Mouse (Mus musculus): ENCODE measurements around the gene Arntl2. TPM values are rescaled to one million over a fixed set of nuclear protein-coding genes. Genes with fewer than 3 reads are reported as not detected.

Gene Arntl2
- total RNA-seq, 2 experiments from 2014 or later, result 0.64 to 1.5 TPM

- intact Hi-C loops (cut with DNase I; ENCODE audit: low total_unique reads), result no loop called here
- no peak for DNase-seq
These were observed 19.1 kb upstream of the Arntl2 start for GRCm38 (mm10) chr6:146776610-146777389.

- no peak for DNase-seq
- intact Hi-C loops (cut with DNase I; ENCODE audit: low total_unique reads), result no loop called here
These were observed 17.8 kb upstream of the Arntl2 start for GRCm38 (mm10) chr6:146778055-146778454.

- intact Hi-C loops (cut with DNase I; ENCODE audit: low total_unique reads), result no loop called here
- no peak for DNase-seq
These were observed 14.3 kb upstream of the Arntl2 start for GRCm38 (mm10) chr6:146781566-146781965.

GRCm38 (mm10) chr6:146793527-146793926 lies 2.3 kb upstream of the Arntl2 start:
- intact Hi-C loops (cut with DNase I; ENCODE audit: low total_unique reads), result no loop called here
- no peak for DNase-seq

GRCm38 (mm10) chr6:146795166-146795923 lies 510 bp upstream of the Arntl2 start:
- intact Hi-C loops (cut with DNase I; ENCODE audit: low total_unique reads), result no loop called here
- DNase-seq, result no peak

- DNase-seq, result no peak
- intact Hi-C loops (cut with DNase I; ENCODE audit: low total_unique reads), result no loop called here
These were observed 1.6 kb downstream of the Arntl2 start for GRCm38 (mm10) chr6:146797446-146797845.

GRCm38 (mm10) chr6:146809991-146810390 lies 14.1 kb downstream of the Arntl2 start:
- DNase-seq, result no peak
- intact Hi-C loops (cut with DNase I; ENCODE audit: low total_unique reads), result no loop called here

- DNase-seq, result no peak
- intact Hi-C loops (cut with DNase I; ENCODE audit: low total_unique reads), result no loop called here
These were observed 17.2 kb downstream of the Arntl2 start for GRCm38 (mm10) chr6:146813007-146813406.

GRCm38 (mm10) chr6:146820177-146820965 lies 24.5 kb downstream of the Arntl2 start:
- intact Hi-C loops (cut with DNase I; ENCODE audit: low total_unique reads), result no loop called here
- DNase-seq, result no peak

- intact Hi-C loops (cut with DNase I; ENCODE audit: low total_unique reads), result no loop called here
- no peak for DNase-seq
These were observed 26.1 kb downstream of the Arntl2 start for GRCm38 (mm10) chr6:146821958-146822357.

- intact Hi-C loops (cut with DNase I; ENCODE audit: low total_unique reads), result no loop called here
These were observed 29.1 kb downstream of the Arntl2 start for GRCm38 (mm10) chr6:146824727-146825486.

GRCm38 (mm10) chr6:146825487-146825773 lies 29.6 kb downstream of the Arntl2 start:
- intact Hi-C loops (cut with DNase I; ENCODE audit: low total_unique reads), result no loop called here

More at GRCm38 (mm10) chr6:146824727-146825486, 29.1 kb downstream of the Arntl2 start:
- DNase-seq, result peak; percentile 59

GRCm38 (mm10) chr6:146831320-146831719 lies 35.5 kb downstream of the Arntl2 start:
- DNase-seq, result no peak
- intact Hi-C loops (cut with DNase I; ENCODE audit: low total_unique reads), result loop anchor here (5.0 kb wide), 2 partner anchors 146 to 161 kb away; no protein-coding TSS in a partner anchor

More at GRCm38 (mm10) chr6:146825487-146825773, 29.6 kb downstream of the Arntl2 start:
- no peak for DNase-seq

- peak; percentile 39 for DNase-seq
- intact Hi-C loops (cut with DNase I; ENCODE audit: low total_unique reads), result loop anchor here (5.0 kb wide), 2 partner anchors 144 to 159 kb away; no protein-coding TSS in a partner anchor
These were observed 37.8 kb downstream of the Arntl2 start for GRCm38 (mm10) chr6:146833485-146834314.

- intact Hi-C loops (cut with DNase I; ENCODE audit: low total_unique reads), result loop anchor here (5.0 kb wide), 2 partner anchors 143 to 158 kb away; no protein-coding TSS in a partner anchor
- no peak for DNase-seq
These were observed 38.5 kb downstream of the Arntl2 start for GRCm38 (mm10) chr6:146834342-146834741.

GRCm38 (mm10) chr6:146835784-146836183 lies 39.9 kb downstream of the Arntl2 start:
- no peak for DNase-seq
- intact Hi-C loops (cut with DNase I; ENCODE audit: low total_unique reads), result no loop called here

- DNase-seq, result no peak
- intact Hi-C loops (cut with DNase I; ENCODE audit: low total_unique reads), result no loop called here
These were observed 41.5 kb downstream of the Arntl2 start for GRCm38 (mm10) chr6:146837316-146837715.

GRCm38 (mm10) chr6:146838366-146838765 lies 42.5 kb downstream of the Arntl2 start:
- DNase-seq, result no peak
- intact Hi-C loops (cut with DNase I; ENCODE audit: low total_unique reads), result no loop called here
